Mouse (Mus musculus): Measurements from ENCODE around the gene H2-M10.5. TPM values are rescaled to one million over a fixed set of nuclear protein-coding genes. Genes with fewer than 3 reads are reported as not detected.

H2-M10.5 gene
- polyA plus RNA-seq (2017; shearing (Covaris generic)) = not detected

GRCm38 (mm10) chr17:36772610-36773009, at the start of gene H2-M10.5:
H2-M10.5 (plus strand) TSS chr17:36772910.

GRCm38 (mm10) chr17:36811871-36812270, 39.2 kb downstream of the H2-M10.5 start, which contains the start of gene H2-M10.6:
H2-M10.6 (plus strand) TSS chr17:36812171.

Other genes with a start within 250 kb of the H2-M10.5 start
- not detected for gene H2-M11, start 225.8 kb upstream of the H2-M10.5 start, polyA plus RNA-seq (2017; shearing (Covaris generic))
- not detected for gene H2-M9, start 130.2 kb upstream of the H2-M10.5 start, polyA plus RNA-seq (2017; shearing (Covaris generic))
- not detected for gene H2-M1, start 100.7 kb upstream of the H2-M10.5 start, polyA plus RNA-seq (2017; shearing (Covaris generic))
- gene H2-M10.6, start 39.3 kb downstream of the H2-M10.5 start, polyA plus RNA-seq (2017; shearing (Covaris generic)) = not detected
- 160 TPM for gene Trim26, start 64.2 kb downstream of the H2-M10.5 start, polyA plus RNA-seq (2017; shearing (Covaris generic))
- gene Trim15, start 94.3 kb downstream of the H2-M10.5 start, polyA plus RNA-seq (2017; shearing (Covaris generic)) = 0.33 TPM
- gene Trim10, start 96.7 kb downstream of the H2-M10.5 start, polyA plus RNA-seq (2017; shearing (Covaris generic)) = 0.55 TPM
- gene Trim40, start 117.2 kb downstream of the H2-M10.5 start, polyA plus RNA-seq (2017; shearing (Covaris generic)) = not detected
- not detected for gene Trim31, start 125.2 kb downstream of the H2-M10.5 start, polyA plus RNA-seq (2017; shearing (Covaris generic))
- gene Rnf39, start 170.0 kb downstream of the H2-M10.5 start, polyA plus RNA-seq (2017; shearing (Covaris generic)) = 0.49 TPM
- 173 TPM for gene Ppp1r11, start 178.8 kb downstream of the H2-M10.5 start, polyA plus RNA-seq (2017; shearing (Covaris generic))
- 93.5 TPM for gene Znrd1, start 185.6 kb downstream of the H2-M10.5 start, polyA plus RNA-seq (2017; shearing (Covaris generic))
- gene Znrd1as, start 185.7 kb downstream of the H2-M10.5 start, polyA plus RNA-seq (2017; shearing (Covaris generic)) = 5.4 TPM
- not detected for gene 2410137M14Rik, start 208.3 kb downstream of the H2-M10.5 start, polyA plus RNA-seq (2017; shearing (Covaris generic))
- 0.54 TPM for gene H2-M5, start 216.6 kb downstream of the H2-M10.5 start, polyA plus RNA-seq (2017; shearing (Covaris generic))
- gene Zfp57, start 228.3 kb downstream of the H2-M10.5 start, polyA plus RNA-seq (2017; shearing (Covaris generic)) = not detected